Mouse (Mus musculus) embryonic facial prominence, embryonic 12.5 days (tissue): ENCODE data around the gene Ipo11. TPM values are rescaled to one million over a fixed set of nuclear protein-coding genes. Genes with fewer than 3 reads are reported as not detected.

Experiments
- ATAC-seq: fragments of 200-750 bp; cut with Nextera tagmentation; 2 replicates; pipeline ENCODE4 v1.8.0; 2017; ENCODE audit not compliant: insufficient number of reproducible peaks, insufficient read depth, low FRiP score, low TSS enrichment
- H3K27ac ChIP-seq: fragments of 300-500 bp; sonication (generic); 2 replicates; pipeline ENCODE4 v1.5.1; 2016; ENCODE audit warnings: mild to moderate bottlenecking
- H3K27me3 ChIP-seq: fragments of 300-500 bp; sonication (generic); 2 replicates; pipeline ENCODE4 v1.6.1; 2016; ENCODE audit warnings: mild to moderate bottlenecking, moderate library complexity
- H3K36me3 ChIP-seq: fragments of 300-500 bp; sonication (generic); 2 replicates; pipeline ENCODE4 v1.6.1; 2016; ENCODE audit warnings: mild to moderate bottlenecking
- H3K4me1 ChIP-seq: fragments of 300-500 bp; sonication (generic); 2 replicates; pipeline ENCODE4 v1.6.1; 2016
- H3K4me2 ChIP-seq: fragments of 300-500 bp; sonication (generic); replicated peaks from 2 replicates; pipeline ENCODE4 v1.6.1; 2016; ENCODE audit warnings: mild to moderate bottlenecking, moderate library complexity
- H3K4me3 ChIP-seq: fragments of 300-500 bp; sonication (generic); 2 replicates; pipeline ENCODE4 v1.5.1; 2016; ENCODE audit warnings: mild to moderate bottlenecking
- H3K9ac ChIP-seq: fragments of 300-500 bp; sonication (generic); 2 replicates; pipeline ENCODE4 v1.6.1; 2016; ENCODE audit warnings: mild to moderate bottlenecking, moderate library complexity
- H3K9me3 ChIP-seq: fragments of 300-500 bp; sonication (generic); 2 replicates; pipeline ENCODE4 v1.6.1; 2016; ENCODE audit warnings: mild to moderate bottlenecking, moderate library complexity
- WGBS: fragments of 180-500 bp; shearing (Covaris S2); methylation state at CpG from one replicate; pipeline ENCODE4 v1.1.7; 2016; 5-methylcytosine and 5-hydroxymethylcytosine counted together
- polyA plus RNA-seq: library from polyadenylated mRNA; unstranded; fragments of >200 nt; fragmentation: Nextera tagmentation; extraction: Ambion mirVana; gene quantifications from 2 replicates; pipeline ENCODE4 v1.2.1, GENCODE M21; 2016

The Ipo11 gene
- polyA plus RNA-seq, 1 experiment from 2014 or later = 59.6 TPM

- Histone ChIP-seq H3K9me3 (no peaks in the 10 kb centered on the region), H3K9ac (no peak overlapping the region), H3K4me3 (no peak overlapping the region), H3K36me3 (peaks cover 30% of the 10 kb centered on the region), H3K4me2 (no peak overlapping the region), H3K27ac (no peak overlapping the region), H3K27me3 (no peaks in the 10 kb centered on the region), H3K4me1 (no peaks in the 10 kb centered on the region)
- no peak for ATAC-seq
- WGBS = 86% methylated on average over 5 of the region's 5 CpGs
Observed at GRCm38 (mm10) chr13:106893701-106894100, 43.1 kb downstream of the Ipo11 start.

DNA sequence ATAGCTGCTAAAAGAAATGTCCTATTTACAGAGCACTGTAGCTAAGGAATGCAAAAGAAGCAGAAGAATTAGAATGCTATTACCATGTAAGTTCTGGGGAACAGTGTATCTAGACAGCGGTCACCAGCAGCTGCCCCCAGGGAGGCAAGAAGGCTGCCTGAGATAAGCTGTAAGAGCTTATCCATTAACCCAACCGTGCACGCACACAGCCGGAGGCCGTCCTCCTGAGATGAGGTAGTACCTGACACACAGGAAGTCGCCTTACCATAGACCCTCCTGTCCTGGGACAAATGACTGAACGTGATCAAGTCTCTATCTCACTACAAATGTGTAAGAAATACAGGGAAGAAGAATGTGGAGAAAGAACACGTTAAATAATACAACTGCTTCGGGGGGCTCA is 43.6 kb downstream of the Ipo11 start:
- 0 out of 2 replicates have a peak, but pooled peaks have one; percentile 41 for ATAC-seq
- Histone ChIP-seq H3K27me3 (no peaks in the 10 kb centered on the region), H3K4me1 (no peaks in the 10 kb centered on the region), H3K36me3 (peaks cover 30% of the 10 kb centered on the region), H3K4me2 (no peak overlapping the region), H3K9me3 (no peaks in the 10 kb centered on the region), H3K9ac (no peak overlapping the region), H3K4me3 (no peak overlapping the region), H3K27ac (no peak overlapping the region)
- WGBS = 86% methylated on average over 9 of the region's 9 CpGs

- ATAC-seq = no peak
- Histone ChIP-seq H3K27me3 (no peaks in the 10 kb centered on the region), H3K27ac (no peak overlapping the region), H3K36me3 (peaks cover 14% of the 10 kb centered on the region; the same call in 1 of the 2 replicates), H3K9me3 (no peaks in the 10 kb centered on the region), H3K9ac (no peak overlapping the region), H3K4me1 (no peaks in the 10 kb centered on the region), H3K4me2 (no peak overlapping the region), H3K4me3 (no peak overlapping the region)
- 97% methylated on average over 2 of the region's 2 CpGs for WGBS
Observed at GRCm38 (mm10) chr13:106887364-106887763, 49.4 kb downstream of the Ipo11 start.

- 81% methylated on average over 4 of the region's 4 CpGs for WGBS
- Histone ChIP-seq H3K9ac (no peak overlapping the region), H3K4me3 (no peak overlapping the region), H3K4me2 (no peak overlapping the region), H3K4me1 (no peaks in the 10 kb centered on the region), H3K9me3 (no peaks in the 10 kb centered on the region), H3K27ac (no peak overlapping the region), H3K27me3 (no peaks in the 10 kb centered on the region), H3K36me3 (peaks cover 14% of the 10 kb centered on the region; the same call in 1 of the 2 replicates)
- ATAC-seq = no peak
Observed at GRCm38 (mm10) chr13:106884249-106884648, 52.5 kb downstream of the Ipo11 start.

- Histone ChIP-seq H3K27me3 (no peaks in the 10 kb centered on the region), H3K4me2 (no peak overlapping the region), H3K4me1 (no peaks in the 10 kb centered on the region), H3K36me3 (peaks cover 17% of the 10 kb centered on the region), H3K9ac (no peak overlapping the region), H3K4me3 (no peak overlapping the region), H3K27ac (no peak overlapping the region), H3K9me3 (no peaks in the 10 kb centered on the region)
- no peak for ATAC-seq
- 93% methylated on average over 1 of the region's 1 CpGs for WGBS
Observed at GRCm38 (mm10) chr13:106876278-106876677, 60.5 kb downstream of the Ipo11 start.

GRCm38 (mm10) chr13:106865547-106865946 is 71.2 kb downstream of the Ipo11 start:
- Histone ChIP-seq H3K9ac (no peak overlapping the region), H3K27me3 (no peaks in the 10 kb centered on the region), H3K36me3 (peaks cover 32% of the 10 kb centered on the region), H3K4me2 (no peak overlapping the region), H3K4me1 (no peaks in the 10 kb centered on the region), H3K4me3 (no peak overlapping the region), H3K27ac (no peak overlapping the region), H3K9me3 (no peaks in the 10 kb centered on the region)
- ATAC-seq = no peak
- WGBS = 80% methylated on average over 2 of the region's 2 CpGs

- H3K4me3 ChIP-seq = no peak overlapping the region
- no peak overlapping the region for H3K27ac ChIP-seq
- H3K9ac ChIP-seq = no peak overlapping the region
- no peaks in the 10 kb centered on the region for H3K9me3 ChIP-seq
- H3K36me3 ChIP-seq = peaks cover 22% of the 10 kb centered on the region
- no peak overlapping the region for H3K4me2 ChIP-seq
- 93% methylated on average over 5 of the region's 5 CpGs for WGBS
- no peak for ATAC-seq
- H3K4me1 ChIP-seq = no peaks in the 10 kb centered on the region
- H3K27me3 ChIP-seq = no peaks in the 10 kb centered on the region
Observed at GRCm38 (mm10) chr13:106858779-106859178, 78.0 kb downstream of the Ipo11 start.

- Histone ChIP-seq H3K27ac (no peak overlapping the region), H3K4me2 (no peak overlapping the region), H3K9ac (no peak overlapping the region), H3K4me1 (no peaks in the 10 kb centered on the region), H3K27me3 (no peaks in the 10 kb centered on the region), H3K9me3 (no peaks in the 10 kb centered on the region), H3K4me3 (no peak overlapping the region), H3K36me3 (peaks cover 17% of the 10 kb centered on the region; the same call in 1 of the 2 replicates)
- no peak for ATAC-seq
- WGBS = 94% methylated on average over 3 of the region's 3 CpGs
Observed at GRCm38 (mm10) chr13:106856556-106856955, 80.2 kb downstream of the Ipo11 start.

- Histone ChIP-seq H3K36me3 (peaks cover 11% of the 10 kb centered on the region), H3K4me2 (no peak overlapping the region), H3K4me3 (no peak overlapping the region), H3K27ac (no peak overlapping the region), H3K27me3 (no peaks in the 10 kb centered on the region), H3K9ac (no peak overlapping the region), H3K4me1 (no peaks in the 10 kb centered on the region), H3K9me3 (no peaks in the 10 kb centered on the region)
- no peak for ATAC-seq
Observed at GRCm38 (mm10) chr13:106847534-106847933, 89.2 kb downstream of the Ipo11 start.

DNA sequence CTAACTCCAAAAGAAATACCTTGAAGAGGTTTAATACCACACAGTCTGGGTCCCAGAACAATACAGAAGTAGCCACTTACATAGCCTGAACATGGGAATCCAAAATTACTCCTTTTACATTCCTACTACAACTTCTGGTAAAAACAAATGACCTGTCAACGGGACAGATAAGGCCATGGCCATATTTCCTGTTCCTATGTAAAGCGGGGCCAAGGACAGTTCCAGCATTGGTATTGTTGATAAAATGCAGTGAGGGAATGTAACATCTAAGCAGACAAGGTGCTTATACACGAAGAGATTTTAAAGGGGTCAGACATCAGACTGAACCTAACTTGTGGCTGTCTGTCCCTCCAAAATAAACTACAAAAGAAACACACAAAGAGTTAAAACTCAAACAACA is 91.8 kb downstream of the Ipo11 start:
- H3K36me3 ChIP-seq = peaks cover 11% of the 10 kb centered on the region
- H3K4me2 ChIP-seq = no peak overlapping the region
- no peaks in the 10 kb centered on the region for H3K9me3 ChIP-seq
- 87% methylated on average over 3 of the region's 3 CpGs for WGBS
- no peak overlapping the region for H3K27ac ChIP-seq
- H3K9ac ChIP-seq = no peak overlapping the region
- H3K4me1 ChIP-seq = no peaks in the 10 kb centered on the region
- no peak overlapping the region for H3K4me3 ChIP-seq
- no peaks in the 10 kb centered on the region for H3K27me3 ChIP-seq
- no peak for ATAC-seq

DNA sequence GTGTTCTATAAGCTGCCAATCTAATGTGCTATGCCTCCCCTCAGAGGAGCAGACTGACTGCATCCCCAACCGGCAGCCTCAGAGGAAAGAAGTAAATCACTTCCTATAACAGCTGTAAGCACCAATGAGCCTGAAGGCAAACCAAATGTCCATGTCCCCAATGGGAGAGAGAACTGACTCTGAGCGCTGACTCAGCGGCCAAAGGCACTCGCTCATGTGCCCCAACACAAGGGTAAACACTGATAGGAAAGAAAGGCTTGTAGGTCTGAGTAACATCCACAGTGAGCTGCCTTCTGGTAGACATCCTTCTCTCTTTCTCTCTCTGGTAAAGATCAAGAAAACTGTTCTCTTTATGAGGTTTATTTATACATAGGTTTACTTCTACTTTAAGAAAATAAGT is 94.2 kb downstream of the Ipo11 start:
- no peaks in the 10 kb centered on the region for H3K9me3 ChIP-seq
- H3K9ac ChIP-seq = no peak overlapping the region
- H3K36me3 ChIP-seq = peaks cover 11% of the 10 kb centered on the region
- no peak overlapping the region for H3K4me2 ChIP-seq
- no peak for ATAC-seq
- H3K27ac ChIP-seq = no peak overlapping the region
- no peaks in the 10 kb centered on the region for H3K4me1 ChIP-seq
- no peaks in the 10 kb centered on the region for H3K27me3 ChIP-seq
- H3K4me3 ChIP-seq = no peak overlapping the region
- WGBS = 81% methylated on average over 4 of the region's 4 CpGs

DNA sequence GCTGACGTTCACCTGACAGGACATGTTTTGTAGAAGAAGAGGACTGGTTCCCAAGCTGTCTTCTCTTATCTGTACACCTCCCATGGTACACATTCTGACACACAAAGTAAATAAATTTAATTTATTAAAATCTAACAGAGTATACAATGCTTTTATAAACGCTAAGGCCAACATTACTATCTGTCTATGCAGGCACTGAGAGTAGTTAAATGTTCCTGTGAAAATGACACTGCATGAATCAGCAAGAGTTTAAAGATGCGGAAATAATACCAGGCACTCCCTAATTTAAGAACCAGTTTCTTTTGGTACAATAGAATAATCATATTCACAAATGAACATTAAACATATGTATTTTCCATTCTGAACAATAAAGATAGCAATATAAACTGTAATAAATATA is 98.0 kb downstream of the Ipo11 start:
- Histone ChIP-seq H3K27me3 (no peaks in the 10 kb centered on the region), H3K4me2 (no peak overlapping the region), H3K36me3 (peaks cover 5% of the 10 kb centered on the region; the same call in 1 of the 2 replicates), H3K9me3 (no peaks in the 10 kb centered on the region), H3K27ac (no peak overlapping the region), H3K4me1 (no peaks in the 10 kb centered on the region), H3K4me3 (no peak overlapping the region), H3K9ac (no peak overlapping the region)
- 93% methylated on average over 3 of the region's 3 CpGs for WGBS
- ATAC-seq = no peak

DNA sequence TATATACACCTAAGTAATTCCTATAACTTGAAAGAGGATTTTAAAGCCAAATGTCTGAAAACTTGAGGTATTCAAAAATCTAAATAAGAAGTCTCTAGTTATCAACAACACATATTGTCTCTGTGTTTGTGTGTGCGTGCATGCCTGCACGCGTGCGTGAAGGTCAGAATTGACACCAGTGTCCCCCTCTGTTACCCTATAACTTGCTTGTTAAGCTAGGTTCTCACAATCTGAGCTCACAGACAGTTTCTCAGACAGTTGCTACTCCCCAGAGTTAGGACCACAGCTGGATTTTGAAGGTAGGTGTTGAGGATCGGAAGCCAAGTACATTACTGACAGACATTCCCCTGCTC is 100.3 kb downstream of the Ipo11 start:
- H3K4me3 ChIP-seq = no peak overlapping the region
- peaks cover 5% of the 10 kb centered on the region; the same call in 1 of the 2 replicates for H3K36me3 ChIP-seq
- no peaks in the 10 kb centered on the region for H3K9me3 ChIP-seq
- 89% methylated on average over 5 of the region's 5 CpGs for WGBS
- no peak overlapping the region for H3K4me2 ChIP-seq
- ATAC-seq = no peak
- no peak overlapping the region for H3K9ac ChIP-seq
- no peaks in the 10 kb centered on the region for H3K27me3 ChIP-seq
- no peak overlapping the region for H3K27ac ChIP-seq
- H3K4me1 ChIP-seq = no peaks in the 10 kb centered on the region
